Mouse (Mus musculus) stomach, embryonic 16.5 days (tissue): ENCODE data around the gene Tlcd1. TPM values are rescaled to one million over a fixed set of nuclear protein-coding genes. Genes with fewer than 3 reads are reported as not detected.
"Not testable (repeated sequence)": the region's sequence is repeated elsewhere in the genome, so short reads cannot be mapped to it uniquely, and the experiment has no call there.

Experiments used
- ATAC-seq: fragments of 200-750 bp; cut with Nextera tagmentation; 2 replicates; pipeline ENCODE4 v1.8.0; 2017; ENCODE audit warnings: moderate number of reproducible peaks, moderate TSS enrichment; ENCODE audit not compliant: insufficient read depth, low FRiP score
- H3K27ac ChIP-seq: fragments of 300-500 bp; sonication (generic); 2 replicates; pipeline ENCODE4 v1.5.1; 2014; ENCODE audit warnings: low read length
- H3K27me3 ChIP-seq: fragments of 300-500 bp; sonication (generic); 2 replicates; pipeline ENCODE4 v1.6.1; 2014; ENCODE audit warnings: low read length, control low read depth, mixed read lengths; ENCODE audit not compliant: control insufficient read depth, insufficient read depth
- H3K36me3 ChIP-seq: fragments of 300-500 bp; sonication (generic); 2 replicates; pipeline ENCODE4 v1.6.1; 2014; ENCODE audit warnings: low read length; ENCODE audit not compliant: control insufficient read depth, insufficient read depth
- H3K4me1 ChIP-seq: fragments of 300-500 bp; sonication (generic); 2 replicates; pipeline ENCODE4 v1.6.1; 2014; ENCODE audit warnings: low read length, control low read depth, mixed read lengths; ENCODE audit not compliant: control insufficient read depth, insufficient read depth
- H3K4me2 ChIP-seq: fragments of 300-500 bp; sonication (generic); 2 replicates; pipeline ENCODE4 v1.6.1; 2014; ENCODE audit warnings: low read depth, low read length, mixed read lengths
- H3K4me3 ChIP-seq: fragments of 300-500 bp; sonication (generic); replicated peaks from 2 replicates; pipeline ENCODE4 v1.5.1; 2014; ENCODE audit warnings: mild to moderate bottlenecking, low read length
- H3K9ac ChIP-seq: fragments of 300-500 bp; sonication (generic); 2 replicates; pipeline ENCODE4 v1.6.1; 2014; ENCODE audit warnings: low read length
- H3K9me3 ChIP-seq: fragments of 300-500 bp; sonication (generic); replicated peaks from 2 replicates; pipeline ENCODE4 v1.6.1; 2016; ENCODE audit warnings: low read length, control low read depth; ENCODE audit not compliant: control insufficient read depth
- WGBS: fragments of 180-500 bp; shearing (Covaris S2); extraction: QIAGEN DNeasy Blood & Tissue Kit; methylation state at CpG from one replicate; pipeline ENCODE4 v1.1.7; 2014; 5-methylcytosine and 5-hydroxymethylcytosine counted together
- polyA plus RNA-seq: library from polyadenylated mRNA; unstranded; fragments of >200 nt; fragmentation: Nextera tagmentation; extraction: Ambion mirVana; gene quantifications from 2 replicates; pipeline ENCODE4 v1.2.1, GENCODE M21; 2015

The Tlcd1 gene
- polyA plus RNA-seq, 1 experiment from 2014 or later = 32.5 TPM

DNA sequence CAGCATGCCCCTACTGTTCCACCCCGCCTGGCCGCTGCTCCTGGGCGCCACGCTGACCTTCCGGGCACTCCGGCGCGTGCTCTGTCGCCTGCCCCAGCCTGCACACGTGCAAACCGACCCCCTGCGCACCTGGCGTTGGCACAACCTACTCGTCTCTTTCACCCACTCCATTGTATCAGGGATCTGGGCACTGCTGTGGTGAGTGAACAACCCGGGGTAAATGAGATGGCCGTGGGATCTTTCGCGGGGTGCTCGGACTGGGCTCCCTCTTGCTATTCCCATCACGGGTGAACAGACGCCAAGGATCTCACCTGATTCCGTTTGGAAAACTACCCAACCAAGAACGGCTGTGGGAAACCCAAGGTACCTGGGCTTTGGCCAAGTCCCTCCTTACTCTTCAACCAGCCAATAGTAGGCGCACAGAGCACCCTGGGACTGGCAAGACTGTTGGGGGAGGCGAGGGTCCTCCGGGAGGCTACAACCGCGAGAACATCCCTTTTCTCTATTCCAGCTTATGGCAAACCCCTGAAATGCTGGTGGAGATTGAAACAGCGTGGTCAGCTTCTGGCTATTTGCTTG is 2.4 kb downstream of the Tlcd1 start:
- H3K36me3 ChIP-seq = peaks cover 8% of the 10 kb centered on the region; the same call in 1 of the 2 replicates
- no peaks in the 10 kb centered on the region for H3K9me3 ChIP-seq
- peak overlapping the region; percentile 94 for H3K4me2 ChIP-seq
- H3K27me3 ChIP-seq = no peaks in the 10 kb centered on the region
- peak overlapping the region; percentile 70 for H3K4me3 ChIP-seq
- peak overlapping the region; percentile 88 for H3K9ac ChIP-seq
- no peak for ATAC-seq
- WGBS = 2% methylated on average over 29 of the region's 29 CpGs
- peak overlapping the region; percentile 99 for H3K27ac ChIP-seq
- peaks cover 49% of the 10 kb centered on the region for H3K4me1 ChIP-seq

- 20% methylated on average over 8 of the region's 8 CpGs for WGBS
- ATAC-seq = no peak
- Histone ChIP-seq H3K36me3 (peaks cover 8% of the 10 kb centered on the region; the same call in 1 of the 2 replicates), H3K4me3 (peak overlapping the region; percentile 70), H3K27ac (peak overlapping the region; percentile 99), H3K9ac (peak overlapping the region; percentile 88), H3K27me3 (no peaks in the 10 kb centered on the region), H3K4me1 (peaks cover 49% of the 10 kb centered on the region), H3K9me3 (no peaks in the 10 kb centered on the region), H3K4me2 (peak overlapping the region; percentile 94)
These were observed 3.0 kb downstream of the Tlcd1 start for GRCm38 (mm10) chr11:78179438-78179999.

- WGBS = 62% methylated on average over 6 of the region's 6 CpGs
- peak overlapping the region; percentile 94 for H3K4me2 ChIP-seq
- no peak for ATAC-seq
- H3K27me3 ChIP-seq = no peaks in the 10 kb centered on the region
- H3K4me1 ChIP-seq = peaks cover 49% of the 10 kb centered on the region
- peak overlapping the region; percentile 99; the same call in 1 of the 2 replicates for H3K27ac ChIP-seq
- no peaks in the 10 kb centered on the region for H3K9me3 ChIP-seq
- H3K36me3 ChIP-seq = peaks cover 8% of the 10 kb centered on the region; the same call in 1 of the 2 replicates
- peak overlapping the region; percentile 88 for H3K9ac ChIP-seq
- H3K4me3 ChIP-seq = peak overlapping the region; percentile 70
These were observed 3.7 kb downstream of the Tlcd1 start for GRCm38 (mm10) chr11:78180081-78180761.

GRCm38 (mm10) chr11:78181830-78182357 is 5.4 kb downstream of the Tlcd1 start:
- Histone ChIP-seq H3K36me3 (peaks cover 8% of the 10 kb centered on the region; the same call in 1 of the 2 replicates), H3K27ac (0 out of 2 replicates have a peak overlapping the region, but pooled peaks have one; percentile 94), H3K9me3 (no peaks in the 10 kb centered on the region), H3K27me3 (no peaks in the 10 kb centered on the region), H3K9ac (peak overlapping the region; percentile 91), H3K4me3 (peak overlapping the region; percentile 92), H3K4me2 (peak overlapping the region; percentile 73), H3K4me1 (peaks cover 46% of the 10 kb centered on the region)
- 31% methylated on average over 2 of the region's 2 CpGs for WGBS
- ATAC-seq = no peak

DNA sequence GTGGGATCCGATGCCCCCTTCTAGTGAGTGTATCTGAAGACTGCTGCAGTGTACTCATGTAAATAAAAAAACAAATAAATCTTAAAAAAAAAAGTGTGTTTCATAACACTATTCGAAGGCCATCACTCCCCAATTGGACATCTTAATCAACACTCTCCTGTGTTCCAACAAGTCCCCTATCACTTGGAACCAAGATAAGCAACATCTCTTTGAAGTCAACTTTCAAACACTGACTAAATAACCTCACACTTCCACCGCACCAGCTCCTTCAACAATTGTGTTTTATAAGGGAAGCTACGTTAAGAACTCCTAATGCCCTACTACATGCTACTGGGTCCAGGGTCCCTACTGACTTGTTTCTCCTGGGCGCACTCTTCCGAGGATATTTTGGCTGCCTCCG is 5.9 kb downstream of the Tlcd1 start:
- 4% methylated on average over 7 of the region's 7 CpGs for WGBS
- peaks cover 41% of the 10 kb centered on the region for H3K4me1 ChIP-seq
- H3K36me3 ChIP-seq = peaks cover 8% of the 10 kb centered on the region; the same call in 1 of the 2 replicates
- peak overlapping the region; percentile 73 for H3K4me2 ChIP-seq
- no peak for ATAC-seq
- H3K27ac ChIP-seq = peak overlapping the region; percentile 94
- H3K27me3 ChIP-seq = no peaks in the 10 kb centered on the region
- H3K9ac ChIP-seq = peak overlapping the region; percentile 91
- H3K9me3 ChIP-seq = no peaks in the 10 kb centered on the region
- H3K4me3 ChIP-seq = peak overlapping the region; percentile 92

DNA sequence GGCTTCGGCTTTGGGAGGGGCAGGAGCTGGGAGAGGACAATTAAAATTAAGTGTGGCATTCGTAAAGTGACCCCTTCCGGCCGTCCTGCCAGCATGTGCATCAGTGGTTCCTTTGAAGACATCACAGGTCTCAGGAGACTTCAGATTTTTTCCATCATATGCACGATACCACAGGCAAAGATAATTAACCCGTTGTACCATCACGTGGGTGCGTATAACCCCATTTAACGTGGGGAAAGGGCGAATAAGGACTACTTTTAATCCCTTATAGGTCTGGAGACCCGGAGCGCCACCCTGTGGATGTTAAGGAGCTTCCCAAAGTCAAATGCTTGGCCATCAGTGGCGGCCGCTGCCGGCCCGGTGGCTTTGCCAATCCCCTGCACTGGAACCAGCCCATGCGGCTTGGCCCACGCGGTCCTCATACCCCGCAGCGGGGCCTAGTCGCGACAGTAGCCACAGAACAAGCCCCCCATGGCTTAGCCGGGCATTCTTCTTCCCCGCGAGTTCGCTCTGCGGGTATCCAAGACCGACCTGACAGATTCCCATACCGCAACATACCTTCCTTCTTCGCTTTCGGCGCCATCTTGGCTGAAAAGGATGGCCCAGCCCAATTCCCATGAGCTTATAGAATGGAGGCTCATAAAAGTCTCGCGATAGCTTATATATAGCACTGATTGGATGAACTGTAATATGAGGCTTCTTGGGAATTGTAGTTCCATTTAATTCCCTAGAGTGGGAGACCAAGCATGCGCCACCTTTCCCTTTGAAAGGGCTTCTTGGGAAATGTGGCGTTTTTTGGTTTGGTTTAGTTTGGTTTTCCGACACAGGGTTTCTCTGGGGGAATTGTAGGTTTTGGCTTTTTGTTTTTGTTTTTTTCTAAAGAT is 6.7 kb downstream of the Tlcd1 start, which contains the start of gene Rpl23a:
Gene Rpl23a, minus strand, starts transcription at position 624 of the 884 bp plus-strand sequence.
- under 1% methylated on average over 38 of the region's 38 CpGs for WGBS
- Histone ChIP-seq H3K36me3 (peaks cover 8% of the 10 kb centered on the region; the same call in 1 of the 2 replicates), H3K9me3 (no peaks in the 10 kb centered on the region), H3K27me3 (no peaks in the 10 kb centered on the region), H3K4me2 (peak within 1 kb of the TSS; percentile 73), H3K9ac (peak within 1 kb of the TSS; percentile 91), H3K27ac (peak within 1 kb of the TSS; percentile 94), H3K4me3 (peak within 1 kb of the TSS; percentile 92), H3K4me1 (peaks cover 35% of the 10 kb centered on the region)
- ATAC-seq = peak; percentile 88

DNA sequence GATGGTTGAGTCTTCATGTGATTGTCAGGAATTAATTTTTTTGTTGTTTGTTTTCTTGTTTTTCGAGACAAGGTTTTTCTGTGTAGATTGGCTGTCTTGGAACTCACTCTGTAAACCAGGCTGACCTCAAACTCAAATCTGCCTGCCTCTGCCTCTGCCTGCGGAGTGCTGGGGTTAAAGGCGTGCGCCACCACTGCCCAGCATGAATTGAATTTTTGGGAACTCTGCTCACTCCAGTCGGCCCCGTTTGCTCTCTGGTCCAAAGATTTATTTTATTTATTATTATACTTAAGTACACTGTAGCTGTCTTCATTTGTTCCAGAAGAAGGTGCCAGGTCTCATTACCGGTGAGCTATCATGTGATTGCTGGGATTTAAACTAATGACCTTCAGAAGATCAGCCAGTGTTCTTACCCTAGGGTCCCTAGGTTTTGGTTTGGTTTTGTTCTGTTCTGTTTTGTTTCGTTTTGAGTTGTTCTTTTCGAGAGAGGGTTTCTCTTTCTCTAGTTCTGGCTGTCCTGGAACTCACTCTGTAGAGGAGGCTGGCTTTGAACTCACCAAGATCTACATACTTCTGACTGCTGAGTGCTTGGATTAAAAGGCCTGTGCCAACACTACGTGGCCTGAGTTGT is 7.5 kb downstream of the Tlcd1 start:
- Histone ChIP-seq H3K27ac (no peak overlapping the region), H3K4me2 (peak overlapping the region; percentile 48), H3K36me3 (peaks cover 8% of the 10 kb centered on the region; the same call in 1 of the 2 replicates), H3K4me3 (peak overlapping the region; percentile 92), H3K9ac (peak overlapping the region; percentile 43; the same call in 1 of the 2 replicates), H3K4me1 (peaks cover 29% of the 10 kb centered on the region), H3K9me3 (no peaks in the 10 kb centered on the region), H3K27me3 (no peaks in the 10 kb centered on the region)
- WGBS = 41% methylated on average over 10 of the region's 10 CpGs
- no peak for ATAC-seq

- WGBS = 91% methylated on average over 6 of the region's 6 CpGs
- H3K36me3 ChIP-seq, H3K9me3 ChIP-seq, H3K27ac ChIP-seq, H3K27me3 ChIP-seq, H3K9ac ChIP-seq, ATAC-seq, H3K4me2 ChIP-seq, H3K4me3 ChIP-seq: not testable (repeated sequence)
- H3K4me1 ChIP-seq = peaks cover 28% of the 10 kb centered on the region
These were observed 8.2 kb downstream of the Tlcd1 start for GRCm38 (mm10) chr11:78184702-78185101.
